Mouse (Mus musculus) mature B cell (primary cell): ENCODE results near the gene Bnipl.
"Not testable (repeated sequence)": the region's sequence is repeated elsewhere in the genome, so short reads cannot be mapped to it uniquely, and the experiment has no call there.

ENCODE experiments used
- in situ Hi-C: fragments of 300-500 bp; cut with MboI; formaldehyde crosslinking; loops from 2 replicates; pipeline ENCODE4 v1.14.3; 2019

The Bnipl gene

DNA sequence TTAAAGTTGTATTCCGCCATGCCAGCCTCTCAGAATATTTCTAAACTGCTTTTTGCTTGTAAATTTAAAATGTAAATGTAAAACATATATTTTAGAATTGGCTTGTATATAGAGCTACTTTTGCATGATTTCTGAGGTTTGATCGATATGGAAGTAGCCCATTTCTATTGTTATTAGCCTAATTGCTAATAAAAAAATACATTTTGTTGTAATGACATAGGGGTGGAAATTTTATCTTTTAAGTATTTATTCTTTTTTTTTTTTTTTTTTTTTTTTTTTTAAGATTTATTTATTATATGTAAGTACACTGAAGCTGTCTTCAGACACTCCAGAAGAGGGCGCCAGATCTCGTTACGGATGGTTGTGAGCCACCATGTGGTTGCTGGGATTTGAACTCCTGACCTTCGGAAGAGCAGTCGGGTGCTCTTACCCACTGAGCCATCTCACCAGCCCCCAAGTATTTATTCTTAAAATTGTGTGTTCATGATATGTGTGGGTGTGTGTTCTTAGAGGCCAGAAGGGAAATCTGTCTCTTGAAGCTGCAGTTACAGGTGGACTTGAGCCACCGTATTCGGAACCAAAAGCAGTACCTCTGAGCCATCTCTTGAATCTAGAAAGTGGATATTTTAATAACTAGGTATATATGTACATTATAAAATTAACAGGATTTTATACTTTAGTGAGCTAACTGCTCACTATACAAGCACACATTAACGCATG is 37.9 kb downstream of the Bnipl start:
- in situ Hi-C loops, result not testable (repeated sequence)

DNA sequence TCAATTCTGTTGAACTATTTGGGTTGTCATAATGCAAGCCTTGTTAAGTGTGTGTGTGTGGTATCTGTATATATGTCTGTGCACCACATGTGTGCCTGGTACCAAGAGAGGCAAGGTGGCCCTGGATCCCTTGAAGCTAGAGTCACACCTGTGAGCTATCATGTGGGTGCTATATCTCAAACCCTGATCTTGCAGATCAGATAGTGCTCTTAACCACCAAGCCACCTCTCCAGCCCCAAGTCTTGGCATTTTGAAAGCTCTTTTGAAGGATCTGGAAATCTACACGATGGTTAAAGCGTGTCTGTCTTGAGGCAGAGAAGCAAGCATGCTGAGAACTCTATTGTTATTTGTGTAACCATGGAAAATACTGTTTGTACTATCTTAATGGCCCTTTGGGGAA is 40.4 kb downstream of the Bnipl start:
- in situ Hi-C loops, result no loop called here

DNA sequence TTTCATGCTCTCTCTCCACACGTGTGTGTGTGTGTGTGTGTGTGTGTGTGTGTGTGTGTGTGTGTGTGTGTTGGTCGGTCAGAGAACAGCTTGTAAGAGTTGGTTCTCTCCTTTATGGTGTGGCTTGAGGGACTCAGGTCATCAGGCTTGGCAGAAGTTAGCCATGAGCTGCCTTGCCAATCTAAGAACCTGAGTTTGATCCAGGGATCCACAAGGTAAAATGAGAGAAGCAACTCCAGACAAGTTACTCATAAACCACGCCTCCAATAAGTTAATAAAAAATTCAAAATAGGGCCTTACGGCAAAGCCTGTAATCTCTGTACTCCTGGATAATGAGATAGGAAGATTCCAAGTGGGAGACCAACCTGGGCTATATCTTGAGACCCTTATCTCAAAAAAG is 42.7 kb downstream of the Bnipl start:
- in situ Hi-C loops, result no loop called here

DNA sequence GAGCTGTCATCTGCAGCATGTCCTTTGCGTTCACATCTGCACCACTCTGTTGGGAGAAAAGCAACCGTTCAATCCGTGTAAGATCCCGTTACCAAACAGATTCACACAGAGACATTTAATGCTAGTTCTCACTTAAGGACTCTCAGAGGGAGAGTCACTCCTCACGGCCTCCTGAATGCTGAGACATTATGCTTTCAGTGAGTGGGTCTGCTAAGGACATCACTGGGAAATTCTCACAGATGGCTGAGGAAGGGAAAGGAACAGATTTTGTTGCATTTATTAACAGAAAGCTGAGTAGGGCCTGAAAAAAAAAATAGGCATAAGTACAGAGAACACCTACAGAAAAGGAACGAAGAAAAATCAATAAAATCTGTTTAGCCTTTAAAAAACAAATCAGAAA is 47.1 kb downstream of the Bnipl start:
- in situ Hi-C loops, result no loop called here

DNA sequence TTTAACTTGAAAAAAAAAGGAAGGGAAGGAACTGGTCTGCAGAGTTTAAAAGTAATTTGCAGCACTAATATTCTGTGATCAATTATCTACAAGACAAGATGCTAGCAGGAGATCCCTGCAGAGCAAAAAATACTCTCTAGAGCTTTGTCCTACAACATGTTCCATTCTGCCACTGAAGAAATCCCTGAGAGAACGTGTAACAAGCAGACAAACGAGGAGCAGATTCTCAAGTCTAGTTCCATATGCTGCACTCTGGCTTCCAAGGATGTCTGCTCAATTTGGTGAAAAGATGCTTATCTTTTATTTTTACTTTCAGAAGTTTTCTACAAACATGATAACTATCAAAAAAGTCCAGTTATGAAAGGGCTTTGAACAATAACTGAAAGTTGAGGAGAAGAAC is 50.4 kb downstream of the Bnipl start:
- in situ Hi-C loops, result no loop called here

DNA sequence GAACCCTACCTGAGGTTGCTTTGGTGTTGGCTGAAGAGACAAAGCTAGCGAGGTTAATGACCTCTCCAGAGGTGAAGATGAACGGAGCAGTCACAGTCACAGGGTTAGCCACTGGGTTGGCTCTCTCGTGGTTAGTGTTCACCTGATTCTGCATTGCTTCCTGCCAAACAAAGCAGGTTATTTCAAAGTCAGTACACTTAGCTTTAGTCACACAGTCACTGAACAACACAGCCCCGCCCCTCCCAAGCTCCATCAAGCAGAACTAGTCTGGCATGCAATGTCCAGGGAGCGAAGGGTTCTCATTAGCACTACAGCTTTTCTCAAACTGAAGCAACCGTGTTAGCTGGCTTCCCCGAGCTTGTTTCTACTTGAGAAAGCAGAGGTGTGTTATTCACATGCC is 50.9 kb downstream of the Bnipl start:
- in situ Hi-C loops, result no loop called here

DNA sequence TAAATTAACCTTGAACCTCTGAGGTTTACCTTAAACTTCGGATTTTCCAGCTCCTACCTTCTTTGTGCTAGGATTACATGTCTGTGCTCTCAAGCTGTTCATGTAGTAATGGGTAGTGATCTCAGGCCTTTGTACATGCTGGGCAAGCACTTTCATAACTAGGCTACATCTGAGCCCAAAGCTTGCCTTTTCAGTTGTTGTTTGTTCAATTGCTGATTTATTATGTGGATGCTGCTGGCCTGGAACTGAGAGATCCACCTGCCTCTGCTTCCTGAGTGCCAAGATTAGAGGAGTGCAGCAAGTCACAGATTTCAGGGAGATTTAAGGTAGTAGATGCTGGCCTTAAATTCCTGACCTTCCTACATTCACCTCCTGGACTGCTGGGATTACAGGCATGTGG is 51.9 kb downstream of the Bnipl start:
- in situ Hi-C loops, result no loop called here

DNA sequence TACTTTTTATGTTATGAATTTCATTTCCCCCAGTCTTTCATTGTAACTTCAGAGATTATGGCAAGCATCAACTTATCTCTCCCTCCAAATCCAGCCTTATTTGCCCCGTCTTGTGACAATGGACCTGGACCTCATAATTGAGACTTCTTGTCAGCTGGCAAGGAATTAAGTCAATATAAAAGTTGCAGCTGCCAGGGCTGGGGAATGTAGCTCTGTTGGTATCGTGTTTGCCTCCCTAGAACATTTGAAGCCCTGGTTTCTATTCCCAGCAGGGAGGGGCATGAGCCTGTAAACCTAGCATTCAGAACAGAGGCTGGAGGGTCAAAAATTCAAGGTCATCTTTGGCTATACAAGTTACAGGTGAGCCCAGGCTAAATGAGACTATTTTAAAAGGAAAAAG is 55.2 kb downstream of the Bnipl start:
- in situ Hi-C loops, result no loop called here

DNA sequence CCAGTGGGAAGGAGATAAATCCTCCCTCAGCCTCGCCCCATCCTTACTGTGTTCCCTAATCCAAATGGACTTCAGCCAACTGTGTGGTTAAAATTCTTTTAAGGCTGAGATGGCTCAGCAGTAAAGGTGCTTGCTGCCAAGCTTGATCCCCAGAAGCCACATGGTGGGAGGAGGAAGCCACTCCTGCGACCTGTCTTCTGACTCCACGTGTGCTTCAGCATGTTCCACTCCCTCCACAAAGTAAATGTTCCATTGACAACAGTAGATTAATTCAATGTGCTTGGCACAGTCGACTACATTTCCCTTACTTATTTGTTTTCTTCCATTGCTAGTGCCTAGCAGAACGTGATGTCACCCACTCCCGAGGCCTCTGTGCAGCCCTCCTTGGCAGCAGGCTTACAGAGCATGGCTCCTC is 56.3 kb downstream of the Bnipl start:
- in situ Hi-C loops, result no loop called here
